Mouse (Mus musculus) heart, adult 9 months (tissue): Measurements from ENCODE around the gene Cog6.

Experiments
- DNase-seq, 2 experiments: peaks; one replicate each; pipeline ENCODE4 v3.0.0; 2022; ENCODE audit warnings: low spot score in 2 of 2

The Cog6 gene

DNA sequence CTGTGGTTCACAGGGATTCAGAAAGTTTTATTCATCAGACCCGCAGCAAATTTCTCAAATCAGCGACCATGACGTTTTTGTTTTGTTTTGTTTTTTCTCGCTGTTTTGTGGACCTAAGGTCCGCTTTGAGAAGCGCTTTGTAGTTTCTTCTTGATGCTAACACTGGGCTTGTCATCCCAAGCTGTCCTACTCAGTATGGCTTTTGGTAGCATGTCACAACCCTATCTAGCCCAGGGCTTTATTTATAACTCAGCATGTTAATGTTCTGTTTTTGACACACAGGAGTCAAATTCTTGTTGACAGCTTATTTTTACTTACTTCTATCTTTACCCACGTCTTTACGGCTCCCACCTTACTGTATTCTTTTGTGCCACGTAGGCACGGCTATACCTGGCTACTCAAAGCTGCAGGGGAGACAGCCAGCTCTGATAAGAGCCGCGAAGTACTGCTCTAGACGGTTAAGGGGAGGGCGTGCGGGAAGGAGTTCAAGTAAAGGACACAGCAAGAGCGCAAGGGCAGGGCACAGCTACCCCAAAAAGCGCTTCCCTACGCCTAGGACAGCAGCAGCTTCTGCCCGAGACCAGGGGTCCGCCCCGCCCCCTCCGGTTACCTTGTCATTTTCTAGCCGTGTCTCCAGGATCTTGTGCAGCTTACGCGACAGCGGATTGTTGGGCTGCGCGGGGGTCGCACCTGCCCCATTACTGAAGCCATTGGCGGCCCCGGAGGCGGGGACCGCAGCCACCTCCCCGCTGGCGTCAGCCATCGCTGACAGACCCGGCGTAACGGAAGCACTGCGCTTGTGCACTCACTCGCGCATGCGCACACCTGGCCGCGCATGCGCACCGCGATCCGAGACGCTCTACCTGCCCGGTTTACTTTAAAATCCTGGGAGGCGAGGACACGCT, at the start of gene Cog6:
Gene Cog6 (minus strand): TSS at position 802 of the 905 bp plus-strand sequence.
- peak; percentile 86 to 91 for DNase-seq

DNA sequence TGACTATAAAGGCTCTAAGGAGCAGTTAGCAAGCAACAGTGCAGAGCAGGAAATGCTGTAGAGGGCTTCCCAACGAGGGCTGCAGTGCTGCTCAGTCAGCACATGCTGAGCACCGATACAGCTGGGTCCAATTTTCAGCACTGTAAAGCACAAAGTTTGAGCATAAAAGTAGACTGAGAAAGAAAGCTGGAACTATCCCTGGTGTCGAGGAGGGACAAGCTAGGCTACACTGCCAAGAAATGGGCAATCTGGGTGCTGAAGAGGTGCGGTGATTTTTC, 49.0 kb upstream of the Cog6 start:
- no peak for DNase-seq

DNA sequence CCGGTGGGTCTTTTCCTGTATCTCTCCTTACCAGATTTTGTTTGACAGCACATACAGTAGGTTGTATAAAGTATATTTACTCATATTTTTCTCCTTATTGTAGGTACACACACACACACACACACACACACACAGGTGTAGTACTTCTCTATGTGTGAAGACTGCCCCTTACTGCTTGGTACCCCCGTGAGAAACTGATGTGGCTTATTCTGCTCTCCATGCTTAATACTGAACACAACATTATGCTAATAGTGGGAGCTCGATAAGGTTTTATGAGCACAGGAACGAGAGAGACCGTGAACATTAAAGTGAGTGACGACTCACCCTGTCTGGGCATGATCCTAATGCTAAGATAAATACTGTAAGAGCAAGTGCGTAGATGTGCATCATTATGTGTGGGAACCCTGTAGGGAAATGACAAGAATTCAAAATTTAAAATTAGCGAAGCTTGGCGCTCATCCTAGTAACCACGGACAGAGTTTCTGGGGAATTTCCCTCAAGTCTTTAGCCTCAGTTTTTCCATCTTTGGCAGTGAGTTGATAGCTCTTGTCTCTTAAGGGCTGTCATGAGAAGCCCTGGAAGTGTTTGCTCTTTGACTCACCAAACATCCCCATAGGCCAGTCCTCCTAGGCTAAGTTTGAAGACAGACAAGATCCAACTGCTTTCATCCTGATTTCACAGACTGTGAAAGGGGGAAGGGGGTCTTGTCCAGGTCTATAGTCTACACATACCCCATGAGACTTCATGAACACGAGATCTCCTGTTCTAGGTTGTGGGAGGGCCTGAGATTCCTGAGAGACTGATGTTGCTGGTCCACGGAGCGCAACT, 48.4 kb upstream of the Cog6 start:
- peak in 1 of 2 experiments; percentile 25 for DNase-seq

DNA sequence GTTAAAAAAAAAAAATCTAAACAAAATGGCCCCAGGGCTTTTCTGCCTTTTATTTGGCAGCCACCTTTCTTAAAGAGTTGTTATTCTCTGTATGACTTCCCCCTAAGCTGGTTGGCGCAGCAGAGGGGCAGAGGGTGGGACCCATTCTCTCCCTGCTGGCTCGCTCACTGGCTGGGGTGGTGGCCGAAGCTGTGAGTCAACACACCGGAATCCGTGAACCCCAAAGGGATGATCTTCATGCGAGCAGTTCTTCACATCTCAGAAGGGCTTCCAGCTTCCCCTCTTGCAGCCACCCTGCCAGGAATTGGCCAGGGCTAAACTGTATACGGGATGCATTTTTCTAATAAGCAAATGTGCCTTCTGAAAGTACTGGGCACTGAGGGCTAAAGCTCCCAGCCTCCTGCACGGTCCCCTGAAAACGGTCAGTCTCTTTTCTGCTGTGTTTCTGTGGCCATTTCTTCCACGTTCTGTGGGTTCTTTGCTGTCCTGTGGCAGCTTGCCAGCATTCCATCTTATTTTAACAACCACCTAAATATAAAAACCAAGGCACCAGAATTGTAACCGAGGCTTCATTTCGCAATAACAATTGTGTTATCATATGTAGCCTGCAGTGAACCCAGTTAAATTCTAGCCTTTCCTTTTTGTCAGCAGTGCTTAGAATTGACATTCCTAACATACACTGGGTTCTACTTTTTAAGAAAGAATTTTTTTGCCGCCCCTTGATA, 46.5 kb upstream of the Cog6 start:
- peak in 1 of 2 experiments; percentile 65 for DNase-seq

DNA sequence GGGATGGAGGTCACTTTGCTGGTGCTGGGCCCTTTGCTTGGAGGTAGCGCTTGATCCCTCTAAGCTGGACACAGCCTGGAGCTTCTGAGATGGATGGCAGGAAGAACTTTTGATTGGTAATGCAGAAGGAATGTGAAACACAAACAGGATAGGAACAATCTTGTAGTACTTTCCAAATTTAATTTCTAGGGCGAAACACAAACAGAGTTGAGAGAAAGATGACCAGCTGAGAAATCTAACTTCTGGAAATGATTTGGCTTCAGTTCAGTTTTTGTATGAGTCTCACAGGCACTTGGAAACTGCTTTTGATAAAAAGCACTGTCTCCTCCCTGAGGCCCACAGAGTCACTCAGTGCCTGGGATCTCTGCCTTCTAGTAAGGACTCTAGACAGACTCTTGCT, 42.9 kb upstream of the Cog6 start:
- peak; percentile 51 to 71 for DNase-seq

DNA sequence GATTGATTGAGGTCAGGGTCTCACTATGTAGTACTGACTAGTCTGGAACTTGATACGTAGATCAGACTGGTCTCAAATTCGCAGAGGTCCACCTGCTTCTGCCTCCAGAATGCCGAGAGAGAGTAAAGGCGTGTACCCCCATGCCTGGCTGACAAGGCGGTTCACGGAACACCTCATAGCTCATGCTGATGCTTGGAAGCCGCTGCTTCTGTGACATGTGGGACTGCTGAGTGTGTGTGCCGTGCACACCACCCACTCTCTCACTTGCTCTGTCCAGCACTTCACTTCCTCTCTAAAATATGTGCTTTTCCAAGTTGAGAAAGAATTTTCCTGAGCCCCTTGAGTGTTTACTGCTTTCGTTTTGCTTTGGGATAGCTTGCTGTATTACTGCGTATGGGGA, 39.4 kb upstream of the Cog6 start:
- DNase-seq, result no peak

DNA sequence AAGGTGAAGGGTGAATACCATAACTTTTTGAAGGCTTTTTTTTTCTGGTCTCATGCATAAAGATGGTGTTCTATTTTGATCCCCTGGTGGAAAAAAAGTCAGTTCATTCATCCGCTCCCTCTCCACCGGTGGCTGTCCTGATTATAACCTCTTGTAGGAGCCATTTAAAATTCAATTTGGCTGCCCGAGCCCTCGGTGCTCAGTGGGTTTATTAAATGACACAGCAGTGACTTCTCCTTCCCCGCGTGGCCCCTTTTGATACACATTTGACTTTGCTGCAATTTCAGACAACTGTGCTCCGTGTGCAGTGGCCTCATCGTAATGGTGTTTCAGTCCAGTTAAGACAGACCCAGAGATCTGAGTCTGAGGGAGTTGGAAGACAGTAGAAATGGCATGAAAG, 35.3 kb upstream of the Cog6 start:
- DNase-seq, result no peak

DNA sequence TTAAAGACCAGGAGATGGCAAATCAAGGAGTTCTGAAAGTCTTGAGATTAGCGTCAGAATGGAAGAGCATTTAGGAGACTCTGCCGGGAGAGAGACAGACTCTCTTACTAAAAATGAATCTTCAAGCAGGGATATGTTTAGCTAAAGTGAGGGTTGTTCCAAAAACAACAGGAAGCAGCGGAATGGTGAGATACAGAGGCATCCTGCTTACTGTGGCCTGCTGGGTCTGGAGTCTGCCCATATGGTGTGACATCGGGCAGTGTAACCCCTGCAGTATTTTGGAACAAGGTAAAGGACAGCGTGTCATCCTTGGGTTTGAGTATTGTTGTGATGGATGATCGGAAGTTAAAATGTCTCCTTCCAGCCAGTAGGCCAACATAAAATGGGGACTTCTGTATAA, 29.3 kb upstream of the Cog6 start:
- DNase-seq, result peak in 1 of 2 experiments; percentile 45

DNA sequence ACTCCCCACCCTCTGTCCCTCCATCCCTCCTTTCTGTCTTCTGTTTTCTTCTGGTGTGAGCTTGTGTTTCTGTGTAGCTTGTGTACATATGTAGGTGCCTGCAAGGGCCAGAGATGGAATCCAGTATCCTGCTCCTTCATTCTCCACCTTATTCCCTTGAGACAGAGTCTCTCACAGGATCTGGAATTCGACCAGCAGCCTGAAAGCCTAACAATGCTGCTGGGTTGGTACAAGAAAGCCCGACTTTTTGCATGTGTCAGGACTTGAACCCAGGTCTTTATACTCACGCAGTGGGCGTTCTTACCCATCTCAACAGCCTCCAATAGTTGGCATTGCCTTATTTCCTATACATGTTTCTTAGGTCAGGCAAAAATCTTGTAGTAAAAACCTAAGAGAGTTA, 28.7 kb upstream of the Cog6 start:
- no peak for DNase-seq

DNA sequence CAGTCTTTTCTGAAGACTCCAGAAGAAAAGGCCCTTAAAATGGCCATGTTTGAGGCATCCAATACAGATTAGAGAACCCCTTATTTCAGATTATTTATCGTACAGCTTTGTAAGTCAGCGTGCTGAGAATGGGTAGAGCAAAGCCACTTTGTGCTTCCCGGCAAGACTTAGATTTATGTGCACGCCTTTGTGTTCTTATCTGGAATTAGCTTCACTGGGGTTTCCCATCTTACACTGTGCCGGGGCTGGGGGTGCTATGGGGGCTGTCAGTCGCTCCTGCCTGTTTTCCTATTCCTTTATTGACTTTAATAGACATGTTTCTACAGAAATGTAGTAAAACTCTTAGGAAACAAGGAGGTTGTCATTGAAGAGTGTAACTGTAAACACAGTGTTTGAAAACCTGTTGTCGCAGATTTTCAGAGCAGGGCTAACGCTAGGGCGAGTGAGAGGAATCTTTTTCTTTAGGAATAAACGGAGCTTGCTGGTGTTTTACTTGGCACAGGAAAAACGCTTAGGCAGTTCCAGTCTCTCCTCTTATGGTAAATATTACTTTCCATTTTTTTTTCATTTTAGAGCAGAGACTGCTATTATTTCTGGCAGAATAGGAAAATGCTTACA, 27.8 kb upstream of the Cog6 start:
- no peak for DNase-seq

DNA sequence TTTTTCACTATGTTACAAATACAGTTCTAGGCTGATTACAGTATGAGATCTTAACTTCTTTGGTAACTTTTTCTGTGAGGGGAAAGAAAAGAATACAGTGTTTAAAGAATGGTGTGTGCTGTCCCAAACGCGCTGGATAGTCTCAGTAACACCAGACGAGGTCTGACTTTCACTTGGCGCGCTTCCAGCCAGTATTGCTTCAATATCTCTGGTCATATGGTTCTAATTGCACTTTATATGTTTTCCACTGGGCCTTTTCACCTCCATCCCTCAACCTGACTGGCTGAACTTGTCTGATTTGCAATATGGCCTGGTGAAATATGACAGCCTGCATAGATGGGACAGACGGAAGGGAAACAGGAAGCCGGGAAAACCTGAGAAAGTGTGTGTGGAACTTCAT, 27.2 kb upstream of the Cog6 start:
- DNase-seq, result peak in 1 of 2 experiments; percentile 50

DNA sequence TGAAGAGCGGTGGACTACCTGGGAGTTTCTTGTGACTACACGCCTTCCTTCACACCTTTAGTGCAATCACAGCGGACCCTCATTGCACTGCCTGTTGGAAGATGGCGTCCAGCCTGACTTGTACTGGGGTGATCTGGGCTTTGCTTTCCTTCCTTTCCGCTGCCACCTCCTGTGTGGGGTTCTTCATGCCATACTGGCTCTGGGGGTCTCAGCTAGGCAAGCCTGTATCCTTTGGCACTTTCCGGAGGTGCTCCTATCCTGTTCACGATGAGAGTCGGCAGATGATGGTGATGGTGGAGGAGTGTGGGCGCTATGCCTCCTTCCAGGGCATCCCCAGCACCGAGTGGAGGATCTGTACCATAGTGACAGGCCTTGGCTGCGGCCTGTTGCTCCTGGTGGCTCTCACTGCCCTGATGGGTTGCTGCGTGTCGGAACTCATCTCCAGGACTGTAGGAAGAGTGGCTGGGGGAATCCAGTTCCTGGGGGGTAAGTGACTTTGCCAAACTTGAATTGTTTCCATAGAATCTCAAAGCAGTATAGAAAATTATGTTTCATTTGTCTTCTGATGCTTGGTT, 26.3 kb upstream of the Cog6 start:
- DNase-seq, result no peak

DNA sequence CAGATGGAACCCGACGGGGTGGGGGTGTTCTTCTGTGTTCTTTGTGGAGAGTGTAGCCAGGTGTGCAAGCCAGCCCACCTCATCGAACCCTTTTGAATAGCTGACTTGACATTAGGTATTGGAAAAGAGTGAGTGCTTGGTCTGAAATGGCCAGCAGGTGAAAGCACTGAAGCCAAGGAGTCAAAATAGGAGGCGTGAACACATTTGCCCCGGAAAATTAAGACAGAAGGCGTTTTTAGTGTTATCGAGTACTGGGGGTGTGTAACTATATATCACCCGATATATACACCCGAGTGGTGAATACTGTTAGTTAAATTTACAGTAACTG, 25.2 kb upstream of the Cog6 start:
- no peak for DNase-seq

DNA sequence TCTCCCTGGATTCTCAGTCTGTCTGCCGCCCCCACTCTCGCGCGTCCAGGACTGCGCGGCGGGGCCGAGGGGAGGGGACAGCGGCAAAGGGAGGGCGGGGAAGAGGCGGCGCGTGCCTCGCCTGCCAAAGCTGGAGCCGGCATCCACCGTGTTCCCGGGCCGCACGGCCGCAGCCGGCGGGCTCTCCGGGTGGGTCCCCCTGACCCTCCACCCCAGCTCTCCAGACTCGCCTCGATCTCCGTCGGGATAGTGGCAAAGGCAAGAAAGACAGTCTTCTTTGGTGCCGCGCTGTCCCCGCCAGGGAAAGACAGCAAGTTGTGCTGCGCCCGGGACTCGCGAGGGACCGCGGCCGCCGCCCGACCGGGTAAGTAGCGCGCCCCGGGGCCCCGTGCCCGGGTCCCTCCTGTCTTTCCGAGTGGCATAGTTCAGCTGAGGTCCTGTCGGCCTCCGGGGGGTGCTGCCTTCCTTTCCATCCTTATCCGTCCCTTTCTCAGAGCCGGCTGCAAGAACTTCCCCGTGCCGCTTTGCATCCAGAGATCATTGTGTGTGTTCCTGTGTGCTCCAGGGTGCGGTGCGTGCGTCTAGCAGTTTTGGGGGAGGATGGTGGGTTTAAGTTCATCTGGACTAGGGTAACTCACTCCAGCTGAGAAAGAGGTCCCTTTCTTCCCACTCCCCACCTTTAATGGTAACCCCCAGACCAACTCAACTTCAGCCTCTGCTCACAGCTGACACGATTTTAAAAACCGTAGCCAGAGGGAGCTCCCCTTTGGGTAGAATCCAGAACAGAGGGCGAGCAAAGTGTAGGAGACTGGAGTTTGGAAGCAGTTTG, 24.6 kb upstream of the Cog6 start, which contains the start of gene Lhfp:
Gene Lhfp (plus strand): TSS at position 118 of the 829 bp plus-strand sequence.
- peak; percentile 77 to 80 for DNase-seq

DNA sequence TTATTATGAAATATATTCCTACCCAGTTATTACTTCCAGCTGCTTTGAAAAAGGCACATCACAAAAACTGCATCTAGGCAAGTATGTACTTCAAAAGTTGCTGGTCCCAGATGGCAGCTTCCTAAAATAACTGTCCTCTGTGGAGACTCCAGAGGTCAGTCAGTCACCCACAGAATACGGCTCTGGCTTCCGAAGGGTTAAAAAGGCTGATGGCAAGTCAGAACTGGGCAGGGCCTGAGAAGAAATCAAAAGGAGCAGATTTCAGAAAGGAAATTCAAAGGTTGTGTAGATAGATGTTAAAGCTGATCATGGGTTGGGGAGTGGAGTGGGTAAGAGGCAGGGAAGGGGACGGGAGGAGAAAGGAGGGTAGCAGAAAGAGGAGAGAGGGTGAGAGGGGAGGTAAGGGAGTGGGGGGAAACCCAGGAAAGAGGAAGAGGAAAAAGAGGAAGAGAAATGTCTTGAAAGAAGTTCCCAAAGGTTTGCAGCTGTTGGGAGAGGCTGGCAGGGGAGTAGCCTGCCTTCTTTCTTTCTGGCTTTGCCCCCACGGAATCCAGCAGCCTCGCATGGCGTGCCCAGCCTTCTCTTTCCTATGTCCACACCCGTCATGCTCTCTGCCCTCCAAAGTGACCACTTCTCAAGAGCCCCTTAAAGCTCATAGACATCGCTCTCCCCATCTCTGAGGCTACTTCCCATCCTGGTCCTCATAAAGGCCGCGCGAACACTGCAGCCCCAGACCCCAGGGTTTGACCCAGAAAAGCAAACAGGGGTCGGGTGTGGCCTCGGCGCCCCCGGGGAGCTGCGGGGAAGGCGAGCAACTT, 23.8 kb upstream of the Cog6 start:
- DNase-seq, result peak in 1 of 2 experiments; percentile 36

DNA sequence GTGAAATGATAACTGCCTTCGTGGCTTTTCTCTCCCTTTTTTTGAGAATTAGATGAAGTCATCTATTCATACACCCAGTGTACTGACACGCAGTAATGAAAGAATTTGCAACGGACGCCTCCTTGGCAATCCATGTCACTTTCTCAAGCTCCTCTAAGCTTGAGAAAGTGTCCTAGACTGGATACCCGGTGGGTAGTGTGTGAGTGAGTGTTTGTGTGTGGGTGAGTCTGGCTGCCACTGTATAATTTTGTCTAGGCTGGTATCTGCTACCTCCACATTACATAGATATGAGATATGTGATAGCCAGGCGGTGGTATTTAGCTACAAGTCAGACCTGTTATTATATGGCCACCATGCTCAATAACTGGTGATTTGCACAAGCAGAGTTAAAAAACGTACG, 22.7 kb upstream of the Cog6 start:
- DNase-seq, result no peak

DNA sequence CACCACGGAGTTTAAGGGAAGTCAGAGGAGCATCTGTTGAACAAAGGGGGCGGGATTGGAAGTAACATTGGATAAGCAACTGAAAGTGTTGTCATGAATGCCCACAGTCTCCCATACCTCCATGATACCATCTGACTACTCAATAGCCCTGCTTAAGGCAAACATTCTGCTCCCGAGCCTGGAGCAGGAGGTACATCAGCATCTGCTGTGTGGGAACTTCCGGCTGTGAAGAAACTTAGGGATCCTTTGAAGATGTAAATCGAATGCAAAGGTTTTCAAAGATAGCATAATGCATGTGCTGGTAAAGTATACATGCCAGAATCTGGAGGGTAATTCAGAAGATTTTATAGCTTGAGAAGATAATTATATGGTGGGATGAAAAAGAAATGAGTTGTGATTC, 21.9 kb upstream of the Cog6 start:
- no peak for DNase-seq

DNA sequence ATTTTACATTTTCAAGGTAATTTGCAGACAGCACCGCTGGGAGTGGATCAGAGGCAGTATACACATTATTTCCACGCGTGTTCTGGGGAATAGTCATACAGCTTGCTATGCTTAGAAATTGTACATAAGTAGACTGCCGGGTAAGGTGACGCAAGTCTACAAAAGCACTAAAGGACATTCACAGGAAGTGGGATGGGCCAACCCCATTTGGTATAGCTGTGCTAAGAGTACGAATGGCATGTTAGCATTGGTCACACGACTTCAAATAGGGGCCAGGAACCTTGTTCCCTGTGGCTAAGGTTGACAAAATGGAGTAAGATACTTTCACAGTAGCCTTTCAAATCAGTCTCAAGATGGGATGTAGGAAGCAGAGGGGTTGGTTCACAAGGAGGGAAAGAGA, 19.9 kb upstream of the Cog6 start:
- no peak for DNase-seq

DNA sequence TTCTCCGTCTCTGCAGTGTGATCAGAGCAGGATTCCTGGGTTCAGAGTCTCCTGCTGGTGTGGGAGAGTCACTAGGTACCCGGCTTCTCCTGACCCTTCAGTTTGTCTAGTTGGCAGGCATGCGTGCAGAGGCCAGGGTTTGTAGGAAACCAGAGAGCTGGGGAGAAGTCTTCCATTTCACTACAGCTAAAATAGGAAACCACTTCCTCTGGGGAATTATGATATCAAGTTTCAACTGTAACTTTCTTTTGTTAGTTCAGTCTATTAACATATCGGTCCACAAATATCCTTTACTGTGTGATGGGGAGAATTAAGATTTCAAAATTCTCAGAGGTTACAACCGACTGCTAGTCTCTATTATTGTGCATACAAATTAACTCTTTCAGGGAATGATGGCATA, 19.0 kb upstream of the Cog6 start:
- DNase-seq, result no peak

DNA sequence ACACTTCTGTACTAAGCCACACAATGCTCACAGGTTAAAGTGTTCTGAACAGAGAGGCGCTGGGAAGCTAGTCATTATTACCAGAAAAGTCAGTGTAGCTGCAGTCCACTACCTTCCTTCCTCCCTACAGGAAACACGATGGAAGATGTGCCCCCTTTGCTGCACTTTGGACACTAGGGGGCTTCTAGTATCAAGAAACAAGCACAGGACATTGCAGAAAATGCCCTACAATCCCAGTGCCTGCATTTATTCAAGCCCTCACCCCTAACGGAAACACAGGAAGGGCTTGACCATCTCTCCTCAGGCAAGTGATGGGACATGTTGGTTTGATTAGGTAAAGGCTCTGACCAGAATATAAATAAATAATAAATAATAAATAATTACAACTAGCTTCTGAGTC, 16.4 kb upstream of the Cog6 start:
- peak; percentile 19 to 32 for DNase-seq
